Mouse (Mus musculus): Measurements from ENCODE around the gene Cpd. TPM values are rescaled to one million over a fixed set of nuclear protein-coding genes. Genes with fewer than 3 reads are reported as not detected.
A peak's percentile ranks its signal among the peaks of the same experiment; 100 is the strongest.

The Cpd gene
- total RNA-seq (2021), result 10 to 100 TPM; 53.0 to 56.1 TPM

- intact Hi-C loops (cut with DNase I), result loop anchor here (5.0 kb wide), 1 partner anchor 100 kb away; no protein-coding TSS in a partner anchor
- DNase-seq (ENCODE audit: low spot score in 2 of 2), result peak; percentile 95 to 96
Observed at GRCm38 (mm10) chr11:76846878-76847222, at the start of gene Cpd. TSS of gene Cpd (minus strand) at chr11:76847018.

- no peak for DNase-seq (ENCODE audit: low spot score in 2 of 2)
- intact Hi-C loops (cut with DNase I), result no loop called here
Observed at GRCm38 (mm10) chr11:76896360-76896759, 49.5 kb upstream of the Cpd start.

GRCm38 (mm10) chr11:76894240-76894639 lies 47.4 kb upstream of the Cpd start:
- intact Hi-C loops (cut with DNase I), result loop anchor here (2.0 kb wide), 1 partner anchor 105 kb away; no protein-coding TSS in a partner anchor
- peak; percentile 7 to 22 for DNase-seq (ENCODE audit: low spot score in 2 of 2)

GRCm38 (mm10) chr11:76893570-76893969 lies 46.8 kb upstream of the Cpd start:
- DNase-seq (ENCODE audit: low spot score in 2 of 2), result no peak
- intact Hi-C loops (cut with DNase I), result no loop called here

- no peak for DNase-seq (ENCODE audit: low spot score in 2 of 2)
- intact Hi-C loops (cut with DNase I), result no loop called here
Observed at GRCm38 (mm10) chr11:76892972-76893371, 46.2 kb upstream of the Cpd start.

- no peak for DNase-seq (ENCODE audit: low spot score in 2 of 2)
- intact Hi-C loops (cut with DNase I), result no loop called here
Observed at GRCm38 (mm10) chr11:76891738-76892349, 45.0 kb upstream of the Cpd start.

GRCm38 (mm10) chr11:76891171-76891570 lies 44.4 kb upstream of the Cpd start:
- intact Hi-C loops (cut with DNase I), result no loop called here

GRCm38 (mm10) chr11:76889339-76890164 lies 42.7 kb upstream of the Cpd start:
- intact Hi-C loops (cut with DNase I), result no loop called here
- no peak for DNase-seq (ENCODE audit: low spot score in 2 of 2)

More at GRCm38 (mm10) chr11:76891171-76891570, 44.4 kb upstream of the Cpd start:
- no peak for DNase-seq (ENCODE audit: low spot score in 2 of 2)

GRCm38 (mm10) chr11:76884451-76884850 lies 37.6 kb upstream of the Cpd start:
- intact Hi-C loops (cut with DNase I), result no loop called here

GRCm38 (mm10) chr11:76879816-76880215 lies 33.0 kb upstream of the Cpd start:
- intact Hi-C loops (cut with DNase I), result no loop called here
- DNase-seq (ENCODE audit: low spot score in 2 of 2), result no peak

More at GRCm38 (mm10) chr11:76884451-76884850, 37.6 kb upstream of the Cpd start:
- no peak for DNase-seq (ENCODE audit: low spot score in 2 of 2)

- DNase-seq (ENCODE audit: low spot score in 2 of 2), result no peak
- intact Hi-C loops (cut with DNase I), result no loop called here
Observed at GRCm38 (mm10) chr11:76874766-76875165, 27.9 kb upstream of the Cpd start.

GRCm38 (mm10) chr11:76873865-76874264 lies 27.0 kb upstream of the Cpd start:
- intact Hi-C loops (cut with DNase I), result no loop called here

GRCm38 (mm10) chr11:76872556-76873234 lies 25.9 kb upstream of the Cpd start:
- DNase-seq (ENCODE audit: low spot score in 2 of 2), result no peak
- intact Hi-C loops (cut with DNase I), result no loop called here

More at GRCm38 (mm10) chr11:76873865-76874264, 27.0 kb upstream of the Cpd start:
- DNase-seq (ENCODE audit: low spot score in 2 of 2), result no peak

GRCm38 (mm10) chr11:76861185-76861584 lies 14.4 kb upstream of the Cpd start:
- DNase-seq (ENCODE audit: low spot score in 2 of 2), result no peak
- intact Hi-C loops (cut with DNase I), result no loop called here

- intact Hi-C loops (cut with DNase I), result no loop called here
Observed at GRCm38 (mm10) chr11:76859261-76859660, 12.4 kb upstream of the Cpd start.

GRCm38 (mm10) chr11:76858781-76859180 lies 12.0 kb upstream of the Cpd start:
- no peak for DNase-seq (ENCODE audit: low spot score in 2 of 2)
- intact Hi-C loops (cut with DNase I), result no loop called here

More at GRCm38 (mm10) chr11:76859261-76859660, 12.4 kb upstream of the Cpd start:
- no peak for DNase-seq (ENCODE audit: low spot score in 2 of 2)

GRCm38 (mm10) chr11:76857111-76857510 lies 10.3 kb upstream of the Cpd start:
- intact Hi-C loops (cut with DNase I), result no loop called here

GRCm38 (mm10) chr11:76856601-76857000 lies 9.8 kb upstream of the Cpd start:
- intact Hi-C loops (cut with DNase I), result no loop called here
- DNase-seq (ENCODE audit: low spot score in 2 of 2), result no peak

More at GRCm38 (mm10) chr11:76857111-76857510, 10.3 kb upstream of the Cpd start:
- DNase-seq (ENCODE audit: low spot score in 2 of 2), result no peak

GRCm38 (mm10) chr11:76854475-76855341 lies 7.9 kb upstream of the Cpd start:
- no peak for DNase-seq (ENCODE audit: low spot score in 2 of 2)
- intact Hi-C loops (cut with DNase I), result no loop called here

All from left cerebral cortex, postnatal 36 days (tissue).